Mouse (Mus musculus): ENCODE measurements at regions not wholly inside any gene's neighbourhood (a gene's known extent, or its start where the extent isn't known, plus 50 kb on each side); places are given as distances from the start of the nearest gene placed in this dataset.

DNA sequence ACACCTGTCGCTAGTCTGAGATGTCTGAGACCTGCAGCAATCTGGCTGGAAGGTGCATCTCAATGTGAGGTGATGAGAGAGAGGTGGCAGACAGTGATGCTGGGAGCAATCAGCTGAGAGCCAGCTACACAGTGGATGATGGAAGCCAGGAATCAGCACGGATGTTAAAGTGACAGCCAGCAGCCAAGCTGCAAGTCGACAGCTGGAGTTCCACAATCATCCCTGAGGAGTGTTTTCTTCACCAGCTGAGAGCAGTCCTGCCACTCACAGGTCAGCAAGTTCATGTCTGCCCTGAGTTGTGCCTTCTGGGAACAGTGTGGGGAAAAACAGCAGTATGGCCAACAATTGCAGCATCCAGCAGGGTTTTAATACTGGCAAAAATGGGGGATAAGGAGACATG is 422.3 kb downstream of the Glrx3 start:
- intact Hi-C loops (cut with DNase I; ENCODE audit: low total_unique reads), result no loop called here
- no peak for DNase-seq

DNA sequence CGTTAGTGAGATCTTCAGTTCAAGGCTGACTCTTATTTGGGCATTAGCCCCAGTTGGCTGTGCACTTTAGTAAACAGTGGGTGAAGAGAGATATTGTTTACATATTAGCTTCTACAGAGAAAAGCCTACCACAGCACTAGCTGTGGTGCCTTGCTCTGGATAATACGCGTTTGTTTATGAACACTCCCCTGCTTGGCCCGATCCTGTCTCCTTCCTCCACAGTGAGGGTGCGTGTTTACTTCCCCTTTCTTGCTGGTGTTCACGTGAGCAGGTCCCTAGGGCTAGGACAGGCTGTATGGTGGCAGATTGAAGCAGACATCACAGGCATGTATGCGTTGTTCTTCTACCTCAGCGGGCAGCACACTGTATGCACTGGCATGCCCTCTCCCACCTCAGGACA is 423.1 kb downstream of the Glrx3 start:
- intact Hi-C loops (cut with DNase I; ENCODE audit: low total_unique reads), result no loop called here

GRCm38 (mm10) chr7:137864912-137865311 is 427.5 kb downstream of the Glrx3 start:
- intact Hi-C loops (cut with DNase I; ENCODE audit: low total_unique reads), result no loop called here
- no peak for DNase-seq

More for the DNA sequence above, 423.1 kb downstream of the Glrx3 start:
- no peak for DNase-seq

GRCm38 (mm10) chr7:137865457-137865856 is 428.0 kb downstream of the Glrx3 start:
- DNase-seq, result no peak
- intact Hi-C loops (cut with DNase I; ENCODE audit: low total_unique reads), result no loop called here

- intact Hi-C loops (cut with DNase I; ENCODE audit: low total_unique reads), result no loop called here
Observed at GRCm38 (mm10) chr7:137866880-137867279, 429.5 kb downstream of the Glrx3 start.

DNA sequence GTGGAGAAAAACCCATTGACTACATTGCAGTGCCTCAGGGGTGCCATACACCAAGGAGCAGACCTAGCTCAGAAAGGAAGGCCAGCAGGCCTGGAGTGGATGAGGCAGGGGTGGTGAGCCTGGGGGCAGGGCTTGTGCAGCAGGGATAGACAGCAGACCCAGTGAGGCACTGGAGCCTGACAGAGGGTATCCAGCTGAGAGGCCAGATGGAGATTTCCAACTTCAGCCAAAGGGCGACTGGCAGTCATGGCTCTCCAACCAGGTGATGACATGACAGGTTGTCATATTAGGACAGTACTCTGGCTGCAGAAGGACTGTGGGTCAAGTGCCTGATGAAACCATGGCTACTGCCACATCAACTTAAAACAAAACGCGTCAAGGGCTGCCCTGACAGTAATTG is 431.1 kb downstream of the Glrx3 start:
- intact Hi-C loops (cut with DNase I; ENCODE audit: low total_unique reads), result no loop called here
- no peak for DNase-seq

More at GRCm38 (mm10) chr7:137866880-137867279, 429.5 kb downstream of the Glrx3 start:
- no peak for DNase-seq

- DNase-seq, result no peak
- intact Hi-C loops (cut with DNase I; ENCODE audit: low total_unique reads), result no loop called here
Observed at GRCm38 (mm10) chr7:137875306-137875705, 437.9 kb downstream of the Glrx3 start.

DNA sequence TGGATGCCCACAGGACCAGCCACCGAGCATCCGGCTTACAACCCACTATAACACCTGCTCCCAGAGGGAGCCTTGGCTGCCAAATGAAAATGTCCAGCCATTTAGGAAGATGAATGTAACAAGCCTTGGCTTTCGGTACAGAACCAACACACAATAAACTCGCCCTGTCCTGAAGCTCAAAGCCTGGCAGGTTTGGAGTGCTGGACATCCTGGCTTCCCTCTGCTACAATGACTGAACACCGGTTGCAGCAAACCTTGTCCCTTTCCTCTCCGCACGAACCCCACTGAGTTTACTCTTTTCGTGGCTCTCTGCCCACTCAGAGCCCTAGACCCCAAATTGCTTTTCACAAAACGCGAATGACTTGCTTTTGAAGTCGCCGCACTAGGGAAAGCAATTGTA is 441.9 kb downstream of the Glrx3 start:
- intact Hi-C loops (cut with DNase I; ENCODE audit: low total_unique reads), result no loop called here
- DNase-seq, result no peak

- DNase-seq, result no peak
- intact Hi-C loops (cut with DNase I; ENCODE audit: low total_unique reads), result no loop called here
Observed at GRCm38 (mm10) chr7:137882876-137883275, 445.5 kb downstream of the Glrx3 start.

DNA sequence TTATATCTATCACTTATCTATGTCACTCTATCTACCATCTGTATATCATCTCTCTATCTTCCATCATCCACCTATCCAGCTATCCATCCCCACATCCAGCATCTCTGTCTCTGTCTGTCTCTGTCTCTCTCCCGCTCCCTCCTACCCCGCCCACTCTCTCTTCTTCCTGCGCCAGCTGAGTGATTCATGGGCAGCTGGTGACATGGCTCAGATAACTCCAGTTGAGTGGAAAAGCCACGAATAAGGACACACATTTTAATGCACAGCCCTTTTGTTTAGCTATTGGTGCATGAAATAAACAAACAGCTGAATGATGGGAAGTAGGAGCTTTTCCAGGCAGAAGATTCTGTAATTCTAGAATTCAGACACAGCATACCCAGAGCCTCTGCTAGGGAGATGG is 446.3 kb downstream of the Glrx3 start:
- intact Hi-C loops (cut with DNase I; ENCODE audit: low total_unique reads), result no loop called here
- DNase-seq, result no peak

- no peak for DNase-seq
- intact Hi-C loops (cut with DNase I; ENCODE audit: low total_unique reads), result no loop called here
Observed at GRCm38 (mm10) chr7:137885146-137885545, 447.7 kb downstream of the Glrx3 start.

- no peak for DNase-seq
- intact Hi-C loops (cut with DNase I; ENCODE audit: low total_unique reads), result no loop called here
Observed at GRCm38 (mm10) chr7:137888731-137889130, 451.3 kb downstream of the Glrx3 start.

GRCm38 (mm10) chr7:137906424-137907060 is 469.1 kb downstream of the Glrx3 start:
- intact Hi-C loops (cut with DNase I; ENCODE audit: low total_unique reads), result no loop called here
- DNase-seq, result no peak

GRCm38 (mm10) chr7:137909456-137909855 is 472.0 kb downstream of the Glrx3 start:
- intact Hi-C loops (cut with DNase I; ENCODE audit: low total_unique reads), result no loop called here

DNA sequence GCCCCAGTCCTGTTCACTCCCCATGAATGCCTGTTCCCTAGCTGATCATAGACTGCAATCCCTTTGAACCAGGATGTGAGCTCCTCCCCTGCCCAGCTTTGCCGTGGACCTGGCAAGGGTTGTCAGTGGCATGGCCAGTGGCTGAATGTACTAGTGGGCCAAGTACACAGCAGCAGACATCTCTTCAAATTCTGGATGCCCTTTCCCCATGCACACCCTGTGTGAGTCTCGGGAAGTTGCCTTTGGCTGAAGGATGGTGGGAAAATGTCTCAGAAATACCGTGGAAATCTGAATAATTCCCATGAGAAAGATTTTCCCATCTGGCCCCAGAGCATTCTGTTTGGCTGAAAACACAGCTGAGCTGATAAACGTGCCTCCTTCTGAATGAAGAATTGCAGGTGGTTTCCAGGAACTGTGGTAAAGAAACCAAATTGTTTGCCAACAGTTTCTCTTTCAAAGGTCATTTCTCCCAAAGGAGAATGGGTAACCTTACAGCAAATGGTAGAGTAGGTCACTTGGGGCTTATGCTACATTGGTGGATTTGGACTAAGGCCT is 476.2 kb downstream of the Glrx3 start:
- no peak for DNase-seq
- intact Hi-C loops (cut with DNase I; ENCODE audit: low total_unique reads), result no loop called here

More at GRCm38 (mm10) chr7:137909456-137909855, 472.0 kb downstream of the Glrx3 start:
- DNase-seq, result no peak

- no peak for DNase-seq
- intact Hi-C loops (cut with DNase I; ENCODE audit: low total_unique reads), result no loop called here
Observed at GRCm38 (mm10) chr7:137914506-137914905, 477.1 kb downstream of the Glrx3 start.

DNA sequence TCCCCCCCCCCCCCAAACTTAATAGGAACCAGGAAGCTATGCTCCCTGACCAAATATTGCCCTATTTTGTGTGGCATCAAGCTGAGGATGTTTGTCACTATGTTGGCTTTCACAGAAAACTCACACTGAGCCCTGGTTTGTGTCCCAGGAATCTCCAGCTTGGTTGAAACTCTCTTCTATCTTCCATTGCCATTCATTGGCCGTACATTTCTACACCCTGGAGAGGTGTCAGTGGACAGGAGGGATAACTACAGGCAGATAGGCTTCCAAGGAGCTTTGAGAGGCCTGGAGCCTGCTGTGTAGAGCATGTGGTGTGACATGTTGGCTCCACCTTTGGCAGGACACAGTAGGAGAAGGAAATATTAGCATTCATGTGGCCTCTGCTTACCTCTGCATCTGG is 478.9 kb downstream of the Glrx3 start:
- no peak for DNase-seq
- intact Hi-C loops (cut with DNase I; ENCODE audit: low total_unique reads), result no loop called here

GRCm38 (mm10) chr7:137924464-137925167 is 472.9 kb downstream of the Tcerg1l start:
- DNase-seq, result peak; percentile 13

GRCm38 (mm10) chr7:137925656-137926055 is 471.9 kb downstream of the Tcerg1l start:
- no peak for DNase-seq
- intact Hi-C loops (cut with DNase I; ENCODE audit: low total_unique reads), result no loop called here

More at GRCm38 (mm10) chr7:137924464-137925167, 472.9 kb downstream of the Tcerg1l start:
- intact Hi-C loops (cut with DNase I; ENCODE audit: low total_unique reads), result no loop called here

- intact Hi-C loops (cut with DNase I; ENCODE audit: low total_unique reads), result no loop called here
- DNase-seq, result no peak
Observed at GRCm38 (mm10) chr7:137927371-137927770, 470.2 kb downstream of the Tcerg1l start.

DNA sequence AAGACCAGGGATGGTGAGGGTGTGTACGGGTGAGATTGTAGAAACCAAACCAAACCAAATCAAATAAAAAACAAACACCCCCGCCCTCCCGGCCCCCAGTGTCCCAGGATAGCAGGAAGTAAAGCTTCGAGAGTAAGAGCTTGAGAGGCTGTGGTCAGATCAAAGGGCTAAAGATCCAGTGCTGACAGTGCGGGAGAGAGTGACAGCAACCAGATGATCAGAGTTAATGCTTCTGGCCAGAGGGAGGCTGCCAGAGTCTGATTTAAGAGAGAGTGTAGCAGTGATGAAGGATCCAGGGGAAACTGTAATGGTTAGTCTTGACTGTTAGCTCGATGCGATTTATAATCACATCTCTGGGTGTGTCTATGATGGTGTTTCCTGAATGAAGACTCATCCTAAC is 467.3 kb downstream of the Tcerg1l start:
- DNase-seq, result no peak
- intact Hi-C loops (cut with DNase I; ENCODE audit: low total_unique reads), result no loop called here
